Mouse (Mus musculus) G1E-ER4 (cell line): ENCODE measurements at regions not wholly inside any gene's neighbourhood (a gene's known extent, or its start where the extent isn't known, plus 50 kb on each side); places are given as distances from the start of the nearest gene placed in this dataset.

Experiments used
- GATA1 ChIP-seq: IDR thresholded peaks from one replicate; pipeline ENCODE4 v1.8.0; 2012; ENCODE audit warnings: low read length, inconsistent platforms

DNA sequence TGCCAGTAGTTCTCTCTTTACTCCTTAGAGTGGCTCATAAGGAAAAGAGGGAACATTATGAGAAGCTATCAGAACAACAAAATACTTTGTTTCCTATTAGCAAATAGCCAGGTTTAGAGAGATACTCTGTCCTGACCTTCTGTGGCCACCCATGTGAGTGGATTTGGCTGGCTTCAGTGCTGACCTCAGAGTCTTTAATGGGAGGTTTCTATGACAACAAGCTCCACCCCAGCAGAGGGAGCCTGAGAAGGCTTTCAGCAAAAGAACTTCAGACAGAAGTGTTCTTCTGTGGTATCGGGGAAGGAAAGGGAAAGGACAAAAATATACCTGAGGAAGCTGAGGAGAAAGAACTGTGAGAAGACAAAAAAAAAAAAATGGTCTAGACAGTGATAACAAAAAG lies 108.1 kb upstream of the Nhs start:
- TF ChIP-seq GATA1 = no peak

DNA sequence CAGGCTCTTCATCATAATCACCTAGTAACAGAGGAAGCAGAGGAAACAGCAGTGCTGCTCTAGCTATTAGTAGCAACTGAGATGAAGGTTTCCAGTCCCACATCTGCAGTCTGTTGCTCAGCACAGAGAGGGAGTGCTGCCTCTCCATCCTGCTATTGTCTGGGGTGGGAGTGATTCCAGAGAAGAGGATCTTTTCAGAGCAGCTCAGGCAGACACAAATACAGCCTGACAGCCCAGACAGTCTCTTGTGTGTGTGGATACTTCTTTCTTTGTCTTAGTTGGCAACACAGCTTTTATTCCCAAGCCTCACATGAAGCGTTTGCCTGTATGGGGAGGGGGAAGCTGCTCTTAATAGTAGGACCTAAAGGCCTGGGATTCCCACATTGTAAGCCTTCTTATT lies 107.2 kb upstream of the Nhs start:
- no peak for TF ChIP-seq GATA1

DNA sequence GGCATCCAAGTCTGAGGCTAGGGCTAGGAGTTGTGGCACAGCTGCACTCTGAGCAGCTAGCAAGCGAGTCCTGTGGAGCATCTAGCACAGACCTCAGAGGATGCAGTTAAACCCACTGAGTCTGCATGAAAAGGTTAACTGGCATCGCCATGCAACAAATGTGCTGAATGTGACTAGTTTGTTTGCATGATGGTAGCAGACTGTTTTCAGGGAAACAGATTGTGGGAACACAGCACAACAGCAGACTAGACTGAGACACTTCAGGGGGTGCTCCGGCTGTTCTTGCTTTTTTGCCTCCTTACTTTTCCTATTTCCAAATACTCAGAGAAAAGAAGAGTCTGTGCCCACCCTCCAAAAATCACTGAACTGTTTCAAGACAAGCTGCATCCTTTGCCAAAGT lies 97.9 kb upstream of the Nhs start:
- no peak for TF ChIP-seq GATA1

DNA sequence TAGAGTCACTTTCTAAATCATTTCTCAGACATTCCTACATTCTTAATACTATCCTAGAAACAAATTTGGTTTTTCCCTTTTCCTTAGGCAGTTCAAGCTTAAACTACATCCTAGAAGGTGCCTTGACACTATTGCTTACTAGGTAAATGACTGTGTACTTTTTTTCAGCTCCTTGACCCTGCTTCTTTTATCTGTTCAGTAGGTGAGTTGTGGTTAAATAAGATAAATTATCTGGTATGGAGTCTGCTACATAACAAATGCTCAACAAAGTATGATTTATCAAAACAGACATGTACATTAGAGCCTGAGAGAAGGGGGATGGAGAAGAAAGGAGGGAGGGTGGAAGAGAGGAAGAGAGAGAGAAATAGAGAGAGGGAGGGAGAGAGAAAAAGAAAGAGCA lies 96.3 kb upstream of the Nhs start:
- no peak for TF ChIP-seq GATA1

DNA sequence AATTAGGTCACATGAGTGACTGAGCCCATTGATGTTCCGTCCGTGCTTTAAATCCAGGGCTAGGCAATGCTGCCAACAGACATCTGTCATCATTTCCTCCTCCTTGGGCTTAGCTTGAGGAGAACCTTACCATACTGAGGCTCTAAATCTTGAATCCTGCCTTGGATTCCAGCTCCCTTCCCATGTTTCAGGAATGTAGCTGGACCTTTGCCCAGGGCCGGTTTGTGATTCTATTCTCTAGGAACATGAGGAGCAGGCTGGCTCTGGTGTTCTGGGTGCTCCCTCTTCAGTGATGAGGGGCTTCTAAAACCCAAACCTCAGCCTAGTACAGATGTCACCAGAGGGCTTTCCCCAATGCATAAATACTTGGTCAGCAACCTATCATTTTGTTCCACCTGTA lies 81.8 kb upstream of the Nhs start:
- no peak for TF ChIP-seq GATA1

DNA sequence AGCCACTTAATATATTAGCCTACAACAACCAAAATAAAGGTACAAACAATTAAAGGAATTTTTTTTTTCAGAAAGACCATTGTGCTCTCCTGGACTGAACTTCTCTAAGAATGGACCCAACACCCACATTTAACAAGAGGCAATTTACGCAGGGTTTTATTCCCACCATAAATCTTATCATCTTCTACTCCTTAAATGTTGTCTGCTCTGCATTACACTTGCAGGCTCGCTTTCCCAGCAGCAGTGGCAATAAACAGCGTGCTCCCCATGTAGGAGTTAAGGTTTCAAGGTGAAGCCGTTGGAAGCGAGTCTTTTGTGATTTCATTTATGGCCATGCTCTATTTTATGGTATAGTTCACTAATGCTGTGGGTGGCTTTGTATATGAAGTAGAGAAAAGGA lies 76.0 kb upstream of the Nhs start:
- TF ChIP-seq GATA1 = no peak

DNA sequence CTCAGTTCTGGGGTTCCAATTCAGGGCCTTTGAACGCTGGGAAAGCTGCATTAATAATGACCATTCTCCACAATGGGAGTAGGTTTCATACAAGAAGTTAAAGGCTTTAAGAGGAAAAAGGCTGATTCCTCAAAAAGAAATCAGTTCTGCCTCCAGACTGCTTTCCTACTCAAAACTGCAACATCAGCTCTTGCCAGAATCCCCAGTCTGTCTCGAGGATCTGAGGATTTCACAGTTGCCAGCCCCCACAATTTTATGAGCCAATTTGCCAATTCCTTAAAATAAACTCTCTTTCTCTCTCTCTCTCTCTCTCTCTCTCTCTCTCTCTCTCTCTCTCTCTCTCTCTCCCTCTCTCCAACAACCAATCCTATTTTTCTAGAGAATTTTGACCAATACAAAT lies 51.3 kb upstream of the Nhs start:
- TF ChIP-seq GATA1 = no peak
